Comparison of ENCODE assay signal across 8 mouse cellular contexts in the genomic region with DNA sequence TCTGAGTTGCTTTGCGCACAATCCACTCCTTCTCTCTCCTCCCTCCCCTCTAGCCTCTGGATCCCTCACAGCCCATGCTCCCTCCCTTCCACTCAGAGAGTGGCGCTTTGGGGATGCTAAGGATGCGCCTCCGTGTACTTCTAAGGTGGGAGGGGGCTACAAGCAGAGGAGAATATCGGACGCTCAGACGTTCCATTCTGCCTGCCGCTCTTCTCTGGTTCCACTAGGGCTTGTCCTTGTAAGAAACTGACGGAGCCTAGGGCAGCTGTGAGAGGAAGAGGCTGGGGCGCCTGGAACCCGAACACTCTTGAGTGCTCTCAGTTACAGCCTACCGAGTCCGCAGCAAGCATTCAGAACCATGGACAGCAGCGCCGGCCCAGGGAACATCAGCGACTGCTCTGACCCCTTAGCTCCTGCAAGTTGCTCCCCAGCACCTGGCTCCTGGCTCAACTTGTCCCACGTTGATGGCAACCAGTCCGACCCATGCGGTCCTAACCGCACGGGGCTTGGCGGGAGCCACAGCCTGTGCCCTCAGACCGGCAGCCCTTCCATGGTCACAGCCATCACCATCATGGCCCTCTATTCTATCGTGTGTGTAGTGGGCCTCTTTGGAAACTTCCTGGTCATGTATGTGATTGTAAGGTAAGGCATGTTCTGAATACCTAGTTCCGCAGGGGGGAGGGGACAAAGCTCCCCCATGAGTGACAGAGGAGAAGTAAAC. TPM values are rescaled to one million over a fixed set of nuclear protein-coding genes. Genes with fewer than 3 reads are reported as not detected.
DNase-seq lines count a peak whose midpoint lies in the region; ATAC-seq and TF ChIP-seq lines count a peak whose summit lies in the region.

No protein-coding gene starts in this region.

- no peaks in the 10 kb centered on the region for H3K4me1 ChIP-seq in midbrain, embryonic 14.5 days (ENCODE audit: control insufficient read depth, insufficient read depth, low read length)
- no peaks in the 10 kb centered on the region for H3K4me1 ChIP-seq in stomach, postnatal 0 days (replicated peaks; ENCODE audit: control insufficient read depth, insufficient read depth)

- peak; percentile 12 to 60 for DNase-seq in spleen, postnatal 4 days (ENCODE audit: low spot score in 2 of 2)
- DNase-seq in spleen, postnatal 14 days (ENCODE audit: low spot score in 2 of 2), result no peak
- DNase-seq in brain, adult 2 months (ENCODE audit: low read depth, low spot score), result peak; percentile 60
- peak; percentile 22 to 31 for DNase-seq in frontal cortex, postnatal 36 days (ENCODE audit: low spot score in 2 of 2)
- peak; percentile 82 for DNase-seq in kidney, postnatal 10 days
- DNase-seq in midbrain, embryonic 14.5 days, result peak; percentile 66
- DNase-seq in stomach, postnatal 0 days (ENCODE audit: low spot score), result peak; percentile 57
- no peak for DNase-seq in B cell, adult 2 months

- no peak for TF ChIP-seq EP300 in stomach, postnatal 0 days (optimal IDR thresholded peaks at IDR 0.05)

- H3K27me3 ChIP-seq in midbrain, embryonic 14.5 days (ENCODE audit: control insufficient read depth, insufficient read depth, low read length), result no peaks in the 10 kb centered on the region
- H3K27me3 ChIP-seq in stomach, postnatal 0 days (ENCODE audit: control insufficient read depth, insufficient read depth, low read length), result no peaks in the 10 kb centered on the region

- H3K36me3 ChIP-seq in midbrain, embryonic 14.5 days (ENCODE audit: control insufficient read depth, insufficient read depth, low read length), result no peaks in the 10 kb centered on the region
- no peaks in the 10 kb centered on the region for H3K36me3 ChIP-seq in stomach, postnatal 0 days (ENCODE audit: control insufficient read depth, insufficient read depth, low read length)

- peak; percentile 74 for ATAC-seq in midbrain, embryonic 14.5 days (ENCODE audit: low FRiP score, low TSS enrichment)
- 0 out of 2 replicates have a peak, but pooled peaks have one; percentile 42 for ATAC-seq in stomach, postnatal 0 days (ENCODE audit: low FRiP score, low TSS enrichment)

- no peaks in the 10 kb centered on the region for H3K9me3 ChIP-seq in midbrain, embryonic 14.5 days (ENCODE audit: control insufficient read depth, low read length)
- H3K9me3 ChIP-seq in stomach, postnatal 0 days (ENCODE audit: control insufficient read depth, low read length), result no peaks in the 10 kb centered on the region

- no peak overlapping the region for H3K27ac ChIP-seq in midbrain, embryonic 14.5 days (replicated peaks; ENCODE audit: low read depth, low read length)
- no peak overlapping the region for H3K27ac ChIP-seq in stomach, postnatal 0 days (replicated peaks)

- H3K9ac ChIP-seq in midbrain, embryonic 14.5 days (replicated peaks; ENCODE audit: low read length), result peak overlapping the region; percentile 42
- no peak overlapping the region for H3K9ac ChIP-seq in stomach, postnatal 0 days (ENCODE audit: low read length)

- TF ChIP-seq CTCF in stomach, postnatal 0 days (IDR thresholded peaks at IDR 0.05; ENCODE audit: low read depth), result no peak

- H3K4me2 ChIP-seq in midbrain, embryonic 14.5 days (ENCODE audit: low read length), result peak overlapping the region; percentile 61
- no peak overlapping the region for H3K4me2 ChIP-seq in stomach, postnatal 0 days (replicated peaks; ENCODE audit: low read depth)

- peak overlapping the region; percentile 37 for H3K4me3 ChIP-seq in midbrain, embryonic 14.5 days (replicated peaks; ENCODE audit: low read depth, low read length)
- H3K4me3 ChIP-seq in stomach, postnatal 0 days (ENCODE audit: low read depth, low read length), result no peak overlapping the region

- 3% methylated on average over 25 of the region's 25 CpGs for WGBS in midbrain, embryonic 14.5 days
- 5% methylated on average over 23 of the region's 25 CpGs for WGBS in stomach, postnatal 0 days

RNA-seq across cellular contexts. Expression of a gene that starts 27.1 kb away (rescaled TPM):
- polyA plus RNA-seq in midbrain, embryonic 14.5 days (2014; fragmentation: Nextera tagmentation; extraction: Ambion mirVana), result not detected in 2 replicates
- not detected in 2 replicates for polyA plus RNA-seq in stomach, postnatal 0 days (2015; fragmentation: Nextera tagmentation; extraction: Ambion mirVana)

RNA-seq across cellular contexts. Expression of a gene that starts 30.4 kb away (rescaled TPM):
- polyA plus RNA-seq in midbrain, embryonic 14.5 days (2014; fragmentation: Nextera tagmentation; extraction: Ambion mirVana), result 1.2 and 3.1 TPM in 2 replicates
- polyA plus RNA-seq in stomach, postnatal 0 days (2015; fragmentation: Nextera tagmentation; extraction: Ambion mirVana), result 0.11 and 0.23 TPM in 2 replicates

Comparison
In these comparisons a context has a peak if more than half of its experiments do, and no peak if none do; other contexts are left out.
1. DNase-seq: peak in spleen, postnatal 4 days (2 of 2), brain, adult 2 months (single experiment), frontal cortex, postnatal 36 days (2 of 2), kidney, postnatal 10 days (single experiment), midbrain, embryonic 14.5 days (single experiment) and stomach, postnatal 0 days (single experiment); none in spleen, postnatal 14 days (0 of 2) and B cell, adult 2 months (0 of 2).